Mouse (Mus musculus) mature B cell (primary cell): ENCODE results near the gene Arhgap45.
"Not testable (repeated sequence)": the region's sequence is repeated elsewhere in the genome, so short reads cannot be mapped to it uniquely, and the experiment has no call there.

ENCODE experiments used
- in situ Hi-C: fragments of 300-500 bp; cut with MboI; formaldehyde crosslinking; loops from 2 replicates; pipeline ENCODE4 v1.14.3; 2019

Gene Arhgap45

GRCm38 (mm10) chr10:80054911-80055310 is 38.5 kb downstream of the Arhgap45 start:
- in situ Hi-C loops, result not testable (repeated sequence)

- in situ Hi-C loops, result no loop called here
These were observed 38.9 kb downstream of the Arhgap45 start for GRCm38 (mm10) chr10:80055364-80055763.

DNA sequence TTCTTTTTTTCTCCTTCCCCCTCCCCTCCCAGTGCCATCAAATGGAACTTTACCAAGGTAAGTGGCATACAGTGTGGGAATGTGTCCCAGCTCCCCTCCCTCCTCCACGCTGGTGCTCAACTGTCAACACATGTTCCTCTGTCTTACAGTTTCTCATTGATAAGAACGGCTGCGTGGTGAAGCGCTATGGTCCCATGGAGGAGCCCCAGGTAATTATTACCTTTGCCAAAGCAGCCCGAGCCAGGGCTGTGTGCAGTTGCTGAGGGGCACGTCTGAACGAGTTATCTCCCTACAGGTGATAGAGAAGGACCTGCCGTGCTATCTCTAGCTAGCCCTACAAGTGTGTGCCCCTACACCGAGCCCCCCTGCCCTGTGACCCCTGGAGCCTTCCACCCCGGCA is 39.4 kb downstream of the Arhgap45 start:
- in situ Hi-C loops, result no loop called here

GRCm38 (mm10) chr10:80056506-80056905 is 40.1 kb downstream of the Arhgap45 start:
- in situ Hi-C loops, result no loop called here

GRCm38 (mm10) chr10:80056976-80057682 is 40.7 kb downstream of the Arhgap45 start:
- in situ Hi-C loops, result no loop called here

DNA sequence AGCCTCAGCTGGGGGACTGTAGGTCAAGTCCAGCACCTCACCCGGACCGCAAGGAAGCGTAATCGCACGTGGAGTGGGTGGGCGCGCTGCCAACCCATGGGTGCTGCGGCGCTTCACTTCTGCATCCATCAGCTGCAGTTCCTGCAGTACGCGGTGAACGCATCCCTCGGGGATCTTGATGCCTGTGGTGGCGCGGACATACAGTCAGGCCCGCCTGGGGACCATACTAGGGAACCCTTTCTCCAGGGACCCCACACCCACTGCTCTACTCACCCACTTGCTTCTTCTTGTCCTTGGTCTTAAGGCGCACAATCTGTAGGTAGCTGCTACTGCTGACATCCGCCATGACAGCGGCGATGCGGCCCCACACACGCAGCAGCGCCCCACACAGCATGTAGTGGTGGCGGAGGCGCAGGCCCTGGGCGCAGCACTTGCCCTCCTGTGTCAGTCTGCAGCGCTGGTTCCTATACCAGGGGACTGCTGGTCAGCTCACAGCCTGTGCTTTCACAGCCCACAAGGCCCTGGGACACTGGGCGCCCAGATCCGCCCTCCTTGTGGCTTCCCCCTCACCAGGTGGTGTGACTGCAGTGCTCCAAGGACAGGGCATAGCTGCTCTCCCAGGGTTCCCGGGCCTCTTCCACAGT is 41.4 kb downstream of the Arhgap45 start:
- in situ Hi-C loops, result no loop called here

GRCm38 (mm10) chr10:80063104-80063503 is 46.7 kb downstream of the Arhgap45 start:
- in situ Hi-C loops, result no loop called here

GRCm38 (mm10) chr10:80063877-80064650 is 47.6 kb downstream of the Arhgap45 start:
- in situ Hi-C loops, result no loop called here

DNA sequence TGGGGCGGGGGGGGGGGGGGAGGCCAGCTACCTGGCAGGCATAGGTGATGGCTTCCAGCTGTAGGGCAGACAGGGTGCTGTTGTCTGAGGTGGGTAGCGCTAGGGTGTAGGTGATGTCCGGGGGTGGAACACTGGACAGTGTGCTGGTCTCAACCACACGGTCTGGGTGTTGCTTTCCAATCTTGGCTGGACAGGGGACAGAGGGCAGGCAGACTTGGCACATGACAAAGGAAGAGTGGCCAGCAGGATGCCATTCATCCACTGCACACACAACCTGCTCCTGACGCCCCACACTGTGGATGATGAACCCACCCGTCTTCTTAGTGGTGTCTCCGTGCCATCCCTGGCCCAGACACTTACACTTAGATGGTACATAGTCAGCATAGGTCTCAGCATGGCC is 52.8 kb downstream of the Arhgap45 start:
- in situ Hi-C loops, result no loop called here

DNA sequence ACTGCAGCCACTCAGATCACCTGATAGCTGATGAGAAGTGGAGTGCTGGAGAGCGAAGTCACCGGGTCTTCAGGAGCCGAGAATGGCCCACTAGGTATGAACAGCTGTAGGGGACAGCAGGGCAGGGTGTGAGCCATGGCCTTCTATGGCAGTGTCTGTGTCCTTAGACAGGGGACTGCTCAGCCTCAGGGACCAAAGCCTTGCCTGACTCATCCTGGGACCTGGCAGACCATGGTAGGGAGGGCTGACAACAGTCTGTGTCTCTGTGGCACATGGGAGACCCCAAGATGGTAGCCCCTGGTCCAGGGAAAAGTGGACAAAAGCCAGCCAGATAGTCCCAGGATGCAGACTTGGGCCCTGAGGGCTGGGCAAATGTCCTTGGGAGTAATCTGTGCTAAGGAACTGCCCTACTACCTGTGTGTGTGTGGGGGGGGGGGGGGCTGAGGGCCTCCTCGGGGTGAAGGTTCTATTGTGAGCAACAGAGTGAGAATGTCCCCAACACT is 53.5 kb downstream of the Arhgap45 start:
- in situ Hi-C loops, result no loop called here

- in situ Hi-C loops, result no loop called here
These were observed 54.5 kb downstream of the Arhgap45 start for GRCm38 (mm10) chr10:80070837-80071515.

GRCm38 (mm10) chr10:80071516-80071900 is 55.1 kb downstream of the Arhgap45 start:
- in situ Hi-C loops, result no loop called here

DNA sequence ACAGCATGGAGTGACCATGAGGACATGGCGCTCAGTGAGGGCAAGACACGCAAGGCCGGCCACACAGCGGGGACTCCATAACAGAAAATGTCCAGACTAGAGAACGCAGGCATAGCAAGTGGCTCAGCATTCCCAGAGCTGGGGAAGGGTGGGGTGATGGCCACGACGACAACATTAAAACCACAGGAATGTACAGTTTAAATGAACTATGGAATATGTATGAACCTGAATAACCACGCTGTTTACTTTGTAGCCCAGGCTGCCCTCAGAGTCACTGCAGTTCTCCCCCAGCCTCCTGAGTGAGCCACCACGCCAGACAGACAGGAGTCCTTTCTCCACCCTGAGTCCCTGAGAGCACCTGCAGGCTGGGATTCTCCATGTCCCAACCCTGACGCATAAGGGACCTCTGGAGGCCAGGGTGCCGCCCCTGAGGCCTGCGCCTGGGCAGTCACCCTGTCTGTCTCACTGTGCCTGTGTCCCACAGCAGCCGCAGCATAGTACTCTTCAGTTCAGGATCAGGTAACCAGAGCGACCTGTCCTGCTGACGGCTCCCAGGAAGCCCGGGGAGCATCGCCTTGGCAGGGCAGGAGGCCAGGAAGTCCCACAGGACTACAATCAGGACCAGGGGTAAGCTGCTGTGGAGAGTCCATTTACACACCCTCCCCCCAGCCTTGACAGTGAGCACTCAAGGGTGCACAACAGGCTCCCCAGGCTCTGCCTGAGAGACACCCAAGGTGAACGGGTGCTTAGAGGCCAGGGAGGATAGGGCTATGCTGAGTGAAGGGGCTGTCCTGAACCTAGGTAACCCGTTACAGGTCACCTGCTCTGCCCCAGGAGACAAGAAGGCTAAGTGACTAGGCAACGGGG is 56.4 kb downstream of the Arhgap45 start:
- in situ Hi-C loops, result no loop called here

DNA sequence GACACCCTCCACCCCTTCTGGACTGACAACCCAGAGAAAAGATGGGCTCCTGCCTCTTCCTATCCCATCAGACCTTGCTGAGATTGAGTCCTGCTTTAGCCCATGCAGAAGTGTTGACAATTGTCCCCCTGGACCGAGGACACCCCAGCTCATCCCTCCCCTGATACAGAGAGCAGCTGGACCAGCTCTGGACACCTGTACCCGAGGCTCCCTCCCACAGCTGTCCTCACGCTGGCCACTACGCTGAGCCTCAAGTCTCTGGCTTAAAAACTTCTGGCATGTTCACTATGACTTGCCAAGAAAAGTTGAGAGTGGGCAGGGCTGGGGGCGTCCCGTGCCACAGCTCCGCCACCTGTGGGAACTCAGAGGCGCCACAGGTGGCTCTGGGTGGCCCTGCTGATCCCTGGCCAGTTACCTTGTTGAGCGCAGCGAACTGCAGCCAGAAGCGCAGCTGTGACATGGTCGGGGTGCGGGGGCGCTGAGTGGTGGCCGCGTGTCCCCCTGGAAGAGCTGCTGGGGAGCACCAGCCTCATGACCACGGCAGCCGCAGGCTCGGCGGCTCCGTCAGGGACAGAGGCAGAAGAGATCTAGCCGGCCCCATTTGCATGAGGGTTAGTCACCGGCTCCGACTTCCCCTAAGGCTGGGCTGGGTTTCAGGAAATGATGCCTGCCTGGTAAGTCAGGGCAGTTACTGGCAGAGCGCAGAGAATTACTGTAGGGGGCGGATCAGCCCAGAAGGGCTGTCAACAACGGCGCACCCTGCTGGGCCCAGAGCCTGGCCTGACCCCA is 58.6 kb downstream of the Arhgap45 start:
- in situ Hi-C loops, result no loop called here

GRCm38 (mm10) chr10:80075924-80076323 is 59.5 kb downstream of the Arhgap45 start:
- in situ Hi-C loops, result no loop called here

GRCm38 (mm10) chr10:80076386-80076785 is 59.9 kb downstream of the Arhgap45 start:
- in situ Hi-C loops, result no loop called here

GRCm38 (mm10) chr10:80077312-80077711 is 60.9 kb downstream of the Arhgap45 start:
- in situ Hi-C loops, result no loop called here

- in situ Hi-C loops, result no loop called here
These were observed 61.9 kb downstream of the Arhgap45 start for GRCm38 (mm10) chr10:80078366-80078765.

DNA sequence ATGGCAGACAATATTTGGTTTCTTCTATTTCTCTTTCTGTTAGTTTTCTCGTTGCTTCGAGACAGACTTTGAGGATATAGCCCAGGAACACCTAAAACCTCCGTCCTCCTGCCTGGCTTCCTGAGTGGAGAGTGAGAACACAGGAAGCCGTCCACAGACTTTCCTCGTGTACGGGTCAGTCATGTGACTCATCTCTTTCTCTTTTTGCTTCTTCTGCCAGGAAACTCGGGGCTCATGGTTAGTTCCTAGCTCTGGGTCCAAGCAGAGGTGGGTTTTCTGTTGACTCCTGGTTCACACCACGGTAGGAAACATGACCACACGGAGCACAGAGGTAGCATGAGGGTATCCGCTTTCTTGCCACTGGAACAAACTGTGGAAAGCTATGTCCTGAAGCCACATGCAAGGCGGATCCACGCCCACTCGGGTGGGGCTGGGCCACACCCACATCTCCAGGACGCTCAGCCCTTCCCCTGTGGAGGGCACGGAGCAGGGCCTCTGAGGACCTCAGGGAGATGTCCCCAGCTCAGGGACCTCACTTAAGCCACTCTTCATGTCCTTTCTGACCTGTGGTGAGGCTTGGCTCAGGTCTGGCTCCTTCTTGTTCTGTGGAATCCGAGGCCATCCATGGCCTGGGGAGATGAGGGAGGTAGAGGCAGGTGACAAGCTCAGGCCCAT is 64.1 kb downstream of the Arhgap45 start:
- in situ Hi-C loops, result no loop called here
